Mouse (Mus musculus): ENCODE measurements at regions not wholly inside any gene's neighbourhood (a gene's known extent, or its start where the extent isn't known, plus 50 kb on each side); places are given as distances from the start of the nearest gene placed in this dataset.

DNA sequence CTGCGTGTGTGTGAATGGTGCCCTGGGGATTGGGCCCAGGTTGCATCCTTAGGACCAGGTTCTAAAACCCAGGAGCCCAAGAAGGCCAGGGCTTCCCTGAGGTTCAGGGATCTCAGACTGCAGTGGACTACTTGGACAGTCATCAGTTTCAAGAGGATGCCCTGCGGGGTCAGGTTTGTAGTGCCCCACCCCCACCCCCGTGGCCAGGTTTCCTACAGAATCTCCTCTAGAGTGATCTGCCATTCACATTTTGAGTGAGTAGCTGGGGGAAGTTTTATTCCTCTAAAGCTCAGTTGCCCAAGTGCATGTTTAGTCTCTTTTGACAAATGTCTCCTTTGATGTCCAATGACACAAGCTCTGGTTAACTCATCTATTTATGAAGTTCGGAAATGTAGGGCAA is 193.5 kb upstream of the Bmper start:
- Histone ChIP-seq H3K36me3 (ENCODE audit: insufficient read depth, low read length) (no peaks in the 10 kb centered on the region), H3K27me3 (ENCODE audit: insufficient read depth, low read length) (no peaks in the 10 kb centered on the region), H3K4me1 (ENCODE audit: insufficient read depth, low read length) (peaks cover 3% of the 10 kb centered on the region; the same call in 1 of the 2 replicates), H3K4me2 (ENCODE audit: low read depth, low read length, poor library complexity, severe bottlenecking) (no peak overlapping the region), H3K4me3 (ENCODE audit: low read depth, low read length) (no peak overlapping the region), H3K27ac (ENCODE audit: low read depth, low read length) (no peak overlapping the region), H3K9ac (replicated peaks; ENCODE audit: low read length, poor library complexity, severe bottlenecking) (no peak overlapping the region), H3K9me3 (ENCODE audit: low read length) (no peaks in the 10 kb centered on the region)
- WGBS: 84% methylated on average over 4 of the region's 4 CpGs
- DNase-seq (ENCODE audit: low spot score) (no peak), ATAC-seq (ENCODE audit: low FRiP score) (no peak)
- no peak for TF ChIP-seq CTCF (IDR thresholded peaks at IDR 0.05)

DNA sequence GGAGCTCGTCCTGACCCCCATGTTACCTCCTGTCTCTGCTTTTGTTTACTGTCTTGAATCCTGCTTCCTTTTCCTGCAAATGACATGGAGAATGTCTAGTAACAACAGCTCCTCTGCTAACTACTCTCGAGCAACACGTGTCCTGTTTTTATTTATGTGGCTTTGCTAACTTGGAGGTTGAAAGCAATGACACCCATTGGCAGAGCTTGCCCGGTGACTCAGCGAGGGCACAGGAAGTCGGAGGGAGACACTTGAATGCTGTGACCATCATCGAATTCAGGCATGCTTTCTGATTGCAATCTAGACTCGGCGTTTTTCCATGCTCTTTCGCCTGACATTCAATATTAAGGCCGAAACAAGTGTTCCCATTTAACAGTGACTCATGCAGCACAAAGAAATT is 192.7 kb upstream of the Bmper start:
- Histone ChIP-seq H3K4me2 (ENCODE audit: low read depth, low read length, poor library complexity, severe bottlenecking) (no peak overlapping the region), H3K36me3 (ENCODE audit: insufficient read depth, low read length) (no peaks in the 10 kb centered on the region), H3K4me1 (ENCODE audit: insufficient read depth, low read length) (peaks cover 3% of the 10 kb centered on the region; the same call in 1 of the 2 replicates), H3K9ac (replicated peaks; ENCODE audit: low read length, poor library complexity, severe bottlenecking) (no peak overlapping the region), H3K4me3 (ENCODE audit: low read depth, low read length) (no peak overlapping the region), H3K27ac (ENCODE audit: low read depth, low read length) (no peak overlapping the region), H3K9me3 (ENCODE audit: low read length) (no peaks in the 10 kb centered on the region), H3K27me3 (ENCODE audit: insufficient read depth, low read length) (no peaks in the 10 kb centered on the region)
- TF ChIP-seq CTCF (IDR thresholded peaks at IDR 0.05): no peak
- no peak for DNase-seq (ENCODE audit: low spot score)
- WGBS: 88% methylated on average over 11 of the region's 11 CpGs
- no peak for ATAC-seq (ENCODE audit: low FRiP score)

DNA sequence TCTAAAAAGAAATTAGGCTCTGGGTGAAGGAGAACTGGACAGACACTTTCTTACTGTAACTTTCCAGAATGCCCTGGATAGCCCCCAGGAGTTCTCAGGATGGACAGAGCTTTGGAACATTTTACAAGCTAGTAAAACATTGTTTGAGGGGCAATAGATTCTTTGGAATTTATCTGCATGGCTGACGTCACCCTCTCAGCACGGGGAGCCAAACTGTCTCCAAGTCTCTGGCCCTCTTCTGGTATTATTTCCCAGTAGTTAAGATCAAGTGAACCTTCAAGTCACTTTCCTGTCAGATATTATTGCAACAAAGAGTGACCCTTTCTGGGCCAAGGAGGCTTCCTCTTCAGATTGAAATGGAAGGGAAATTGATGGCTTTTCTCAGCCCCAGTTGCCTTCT is 192.3 kb upstream of the Bmper start:
- Histone ChIP-seq H3K36me3 (ENCODE audit: insufficient read depth, low read length) (no peaks in the 10 kb centered on the region), H3K4me3 (ENCODE audit: low read depth, low read length) (no peak overlapping the region), H3K9me3 (ENCODE audit: low read length) (no peaks in the 10 kb centered on the region), H3K27me3 (ENCODE audit: insufficient read depth, low read length) (no peaks in the 10 kb centered on the region), H3K27ac (ENCODE audit: low read depth, low read length) (no peak overlapping the region), H3K9ac (replicated peaks; ENCODE audit: low read length, poor library complexity, severe bottlenecking) (no peak overlapping the region), H3K4me1 (ENCODE audit: insufficient read depth, low read length) (peaks cover 3% of the 10 kb centered on the region; the same call in 1 of the 2 replicates), H3K4me2 (ENCODE audit: low read depth, low read length, poor library complexity, severe bottlenecking) (no peak overlapping the region)
- no peak for TF ChIP-seq CTCF (IDR thresholded peaks at IDR 0.05)
- 56% methylated on average over 2 of the region's 2 CpGs for WGBS
- ATAC-seq (ENCODE audit: low FRiP score): no peak
- DNase-seq (ENCODE audit: low spot score): no peak

DNA sequence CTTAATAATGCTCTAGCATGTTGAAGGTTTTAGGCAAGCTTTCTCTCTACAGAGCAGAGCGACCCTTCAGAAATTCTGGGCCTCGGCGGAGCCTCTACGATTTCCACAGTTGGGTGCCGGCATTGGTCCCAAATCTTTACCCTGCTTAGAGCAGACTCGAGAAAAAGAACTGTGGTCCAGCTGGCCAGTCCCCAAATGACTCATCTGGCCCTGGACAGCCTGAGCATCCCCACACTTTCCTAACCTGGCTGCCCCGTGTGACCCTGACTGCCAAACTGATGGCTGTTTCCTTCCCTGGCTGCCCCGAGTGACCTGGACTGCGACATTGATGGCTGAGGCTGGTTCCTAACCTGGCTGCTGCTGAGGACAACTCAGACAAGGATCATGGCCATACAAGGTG is 191.0 kb upstream of the Bmper start:
- no peak for DNase-seq (ENCODE audit: low spot score)
- 87% methylated on average over 9 of the region's 9 CpGs for WGBS
- Histone ChIP-seq H3K27ac (ENCODE audit: low read depth, low read length) (no peak overlapping the region), H3K9ac (replicated peaks; ENCODE audit: low read length, poor library complexity, severe bottlenecking) (no peak overlapping the region), H3K4me1 (ENCODE audit: insufficient read depth, low read length) (peaks cover 10% of the 10 kb centered on the region), H3K36me3 (ENCODE audit: insufficient read depth, low read length) (no peaks in the 10 kb centered on the region), H3K27me3 (ENCODE audit: insufficient read depth, low read length) (no peaks in the 10 kb centered on the region), H3K4me3 (ENCODE audit: low read depth, low read length) (no peak overlapping the region), H3K4me2 (ENCODE audit: low read depth, low read length, poor library complexity, severe bottlenecking) (no peak overlapping the region), H3K9me3 (ENCODE audit: low read length) (no peaks in the 10 kb centered on the region)
- ATAC-seq (ENCODE audit: low FRiP score): no peak
- TF ChIP-seq CTCF (IDR thresholded peaks at IDR 0.05): no peak

DNA sequence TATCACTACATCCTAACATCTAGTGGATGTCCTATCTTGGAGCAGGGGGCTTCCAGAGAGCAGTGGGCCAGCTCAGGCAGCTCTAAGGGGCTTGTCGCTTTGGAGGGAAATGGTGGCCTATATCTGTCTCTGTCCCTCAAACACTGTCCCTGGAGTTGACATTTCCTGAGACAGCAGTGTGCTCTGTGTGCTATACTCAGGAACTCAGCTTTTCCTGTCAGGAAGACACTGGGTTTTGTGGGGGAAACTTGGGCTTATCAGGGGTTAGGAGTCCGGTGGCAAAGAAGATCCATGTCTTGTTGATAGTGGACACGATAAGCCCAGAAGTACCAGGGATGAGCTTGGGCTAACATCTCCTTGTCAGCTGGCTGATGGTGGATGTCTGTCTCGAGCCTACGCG is 187.6 kb upstream of the Bmper start:
- H3K9ac ChIP-seq (replicated peaks; ENCODE audit: low read length, poor library complexity, severe bottlenecking): no peak overlapping the region
- no peak overlapping the region for H3K4me3 ChIP-seq (ENCODE audit: low read depth, low read length)
- H3K4me2 ChIP-seq (ENCODE audit: low read depth, low read length, poor library complexity, severe bottlenecking): no peak overlapping the region
- H3K9me3 ChIP-seq (ENCODE audit: low read length): no peaks in the 10 kb centered on the region
- peaks cover 7% of the 10 kb centered on the region for H3K4me1 ChIP-seq (ENCODE audit: insufficient read depth, low read length)
- TF ChIP-seq CTCF (IDR thresholded peaks at IDR 0.05): no peak
- 82% methylated on average over 6 of the region's 6 CpGs for WGBS
- ATAC-seq (ENCODE audit: low FRiP score): no peak
- H3K27ac ChIP-seq (ENCODE audit: low read depth, low read length): no peak overlapping the region
- no peaks in the 10 kb centered on the region for H3K36me3 ChIP-seq (ENCODE audit: insufficient read depth, low read length)
- no peak for DNase-seq (ENCODE audit: low spot score)
- H3K27me3 ChIP-seq (ENCODE audit: insufficient read depth, low read length): no peaks in the 10 kb centered on the region

DNA sequence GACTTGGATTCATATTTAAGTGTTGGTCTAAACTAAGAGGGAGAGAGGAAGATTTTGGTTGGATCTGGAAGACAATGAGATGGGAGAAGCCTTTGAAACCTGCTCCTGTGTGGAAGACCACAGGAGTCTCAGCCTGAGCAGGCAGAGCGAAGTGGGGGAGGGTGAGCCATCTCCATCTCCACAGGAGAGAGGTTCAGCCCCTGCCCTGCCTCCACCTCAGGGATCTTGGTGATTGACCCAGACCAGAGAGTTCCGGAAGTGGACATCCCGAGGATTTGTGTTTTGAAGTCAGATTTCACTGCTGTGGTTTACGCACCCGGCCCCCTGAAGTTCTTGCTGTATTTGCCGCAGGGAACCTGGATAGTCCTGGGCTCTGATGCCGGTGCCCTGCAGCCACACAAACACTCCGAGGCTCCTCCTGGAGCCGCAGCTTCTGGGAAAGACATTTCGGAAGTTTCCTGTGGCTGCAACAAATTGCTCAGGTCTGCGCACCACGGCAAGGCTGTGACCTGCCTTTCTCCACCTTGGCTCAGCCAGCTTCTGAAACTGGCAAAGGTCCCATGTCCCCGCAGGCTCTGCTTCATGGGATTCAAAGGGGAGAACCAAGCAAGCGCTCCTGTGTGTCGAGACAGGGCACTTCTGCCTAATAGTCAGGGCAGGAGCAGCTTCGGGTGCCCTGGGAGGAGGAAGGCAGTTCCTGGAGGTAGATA is 186.8 kb upstream of the Bmper start:
- no peak for DNase-seq (ENCODE audit: low spot score)
- H3K9me3 ChIP-seq (ENCODE audit: low read length): no peaks in the 10 kb centered on the region
- TF ChIP-seq CTCF (IDR thresholded peaks at IDR 0.05): no peak
- H3K27me3 ChIP-seq (ENCODE audit: insufficient read depth, low read length): no peaks in the 10 kb centered on the region
- no peak for ATAC-seq (ENCODE audit: low FRiP score)
- no peak overlapping the region for H3K27ac ChIP-seq (ENCODE audit: low read depth, low read length)
- no peaks in the 10 kb centered on the region for H3K36me3 ChIP-seq (ENCODE audit: insufficient read depth, low read length)
- H3K4me2 ChIP-seq (ENCODE audit: low read depth, low read length, poor library complexity, severe bottlenecking): peak overlapping the region; percentile 39
- H3K4me3 ChIP-seq (ENCODE audit: low read depth, low read length): no peak overlapping the region
- peaks cover 7% of the 10 kb centered on the region for H3K4me1 ChIP-seq (ENCODE audit: insufficient read depth, low read length)
- 14% methylated on average over 16 of the region's 16 CpGs for WGBS
- H3K9ac ChIP-seq (replicated peaks; ENCODE audit: low read length, poor library complexity, severe bottlenecking): peak overlapping the region; percentile 1; the same call in 1 of the 2 replicates

All from midbrain, postnatal 0 days (tissue).